Mouse (Mus musculus): ENCODE measurements around the gene Slco2a1. TPM values are rescaled to one million over a fixed set of nuclear protein-coding genes. Genes with fewer than 3 reads are reported as not detected.

The Slco2a1 gene
- polyA plus RNA-seq, 1 experiment, result 0.12 TPM

GRCm38 (mm10) chr9:103110727-103111501 is 122.4 kb downstream of the Slco2a1 start:
- Histone ChIP-seq H3K4me3 (peak overlapping the region; percentile 19), H3K27me3 (ENCODE audit: control insufficient read depth, insufficient read depth, insufficient read length) (peaks cover 11% of the 10 kb centered on the region), H3K4me2 (ENCODE audit: low read depth) (peak overlapping the region; percentile 80), H3K79me2 (ENCODE audit: control insufficient read depth, insufficient read depth) (no peaks in the 10 kb centered on the region), H3K36me3 (ENCODE audit: control insufficient read depth, insufficient read depth) (no peaks in the 10 kb centered on the region), H3ac (ENCODE audit: control insufficient read depth, insufficient read length) (peak overlapping the region; percentile 69)
- TF ChIP-seq POLR2AphosphoS2 (IDR thresholded peaks at IDR 0.05; ENCODE audit: insufficient read length, low read depth), result no peak
- no peak for TF ChIP-seq TCF12 (IDR thresholded peaks at IDR 0.05; ENCODE audit: insufficient read depth, poor library complexity, severe bottlenecking)
- TF ChIP-seq MYOG (IDR thresholded peaks at IDR 0.05; ENCODE audit: control insufficient read depth in 1 of 3, insufficient read depth in 1 of 3, insufficient read length in 2 of 3, low read depth in 2 of 3), result no peak
- no peak for TF ChIP-seq TCF3 (IDR thresholded peaks at IDR 0.05; ENCODE audit: insufficient read length, low read depth)
- no peak for TF ChIP-seq SRF (IDR thresholded peaks at IDR 0.05; ENCODE audit: control insufficient read depth, insufficient read length, low read depth)
- no peak for TF ChIP-seq MYOD1 (IDR thresholded peaks at IDR 0.05; ENCODE audit: control insufficient read depth in 1 of 3, insufficient read length in 2 of 3, low read depth in 2 of 3)
- TF ChIP-seq USF1 (IDR thresholded peaks at IDR 0.05; ENCODE audit: low read depth), result no peak
- no peak for TF ChIP-seq CEBPB (IDR thresholded peaks at IDR 0.05; ENCODE audit: insufficient read depth, poor library complexity, severe bottlenecking)
- no peak for TF ChIP-seq REST (IDR thresholded peaks at IDR 0.05; ENCODE audit: insufficient read depth, insufficient read length)
- TF ChIP-seq E2F4 (IDR thresholded peaks at IDR 0.05; ENCODE audit: insufficient read depth), result no peak
- no peak for TF ChIP-seq POLR2A (IDR thresholded peaks at IDR 0.05; ENCODE audit: insufficient read length, low read depth)
- no peak for TF ChIP-seq MAX (IDR thresholded peaks at IDR 0.05; ENCODE audit: low read depth)

GRCm38 (mm10) chr9:103111621-103112470 is 123.3 kb downstream of the Slco2a1 start, which contains the start of gene Rab6b:
Rab6b (plus strand) TSS chr9:103111787.
- no peaks in the 10 kb centered on the region for H3K36me3 ChIP-seq (ENCODE audit: control insufficient read depth, insufficient read depth)
- no peak for TF ChIP-seq POLR2AphosphoS2 (IDR thresholded peaks at IDR 0.05; ENCODE audit: insufficient read length, low read depth)
- TF ChIP-seq CEBPB (IDR thresholded peaks at IDR 0.05; ENCODE audit: insufficient read depth, poor library complexity, severe bottlenecking), result no peak
- TF ChIP-seq E2F4 (IDR thresholded peaks at IDR 0.05; ENCODE audit: insufficient read depth), result no peak
- TF ChIP-seq POLR2A (IDR thresholded peaks at IDR 0.05; ENCODE audit: insufficient read length, low read depth), result peak; percentile 57
- no peak for TF ChIP-seq TCF3 (IDR thresholded peaks at IDR 0.05; ENCODE audit: insufficient read length, low read depth)
- TF ChIP-seq MYOD1 (IDR thresholded peaks at IDR 0.05; ENCODE audit: control insufficient read depth in 1 of 3, insufficient read length in 2 of 3, low read depth in 2 of 3), result peak in 1 of 3 experiments; percentile 23
- no peak for TF ChIP-seq SRF (IDR thresholded peaks at IDR 0.05; ENCODE audit: control insufficient read depth, insufficient read length, low read depth)
- peak in 1 of 3 experiments; percentile 4 for TF ChIP-seq MYOG (IDR thresholded peaks at IDR 0.05; ENCODE audit: control insufficient read depth in 1 of 3, insufficient read depth in 1 of 3, insufficient read length in 2 of 3, low read depth in 2 of 3)
- peaks cover 11% of the 10 kb centered on the region for H3K27me3 ChIP-seq (ENCODE audit: control insufficient read depth, insufficient read depth, insufficient read length)
- H3K4me3 ChIP-seq, result peak within 1 kb of the TSS; percentile 19
- peak within 1 kb of the TSS; percentile 69 for H3ac ChIP-seq (ENCODE audit: control insufficient read depth, insufficient read length)
- H3K4me2 ChIP-seq (ENCODE audit: low read depth), result peak within 1 kb of the TSS; percentile 80
- H3K79me2 ChIP-seq (ENCODE audit: control insufficient read depth, insufficient read depth), result no peaks in the 10 kb centered on the region

- TF ChIP-seq CEBPB (IDR thresholded peaks at IDR 0.05; ENCODE audit: insufficient read depth, poor library complexity, severe bottlenecking) (no peak), MAX (IDR thresholded peaks at IDR 0.05; ENCODE audit: low read depth) (no peak)
- Histone ChIP-seq H3K4me3 (peak overlapping the region; percentile 19), H3K79me2 (ENCODE audit: control insufficient read depth, insufficient read depth) (no peaks in the 10 kb centered on the region), H3K36me3 (ENCODE audit: control insufficient read depth, insufficient read depth) (no peaks in the 10 kb centered on the region), H3K4me2 (ENCODE audit: low read depth) (peak overlapping the region; percentile 80), H3K27me3 (ENCODE audit: control insufficient read depth, insufficient read depth, insufficient read length) (peaks cover 11% of the 10 kb centered on the region), H3ac (ENCODE audit: control insufficient read depth, insufficient read length) (peak overlapping the region; percentile 69)
Observed at GRCm38 (mm10) chr9:103112471-103113271, 124.2 kb downstream of the Slco2a1 start.

GRCm38 (mm10) chr9:103113351-103113750 is 124.8 kb downstream of the Slco2a1 start:
- no peaks in the 10 kb centered on the region for H3K79me2 ChIP-seq (ENCODE audit: control insufficient read depth, insufficient read depth)
- H3K36me3 ChIP-seq (ENCODE audit: control insufficient read depth, insufficient read depth), result no peaks in the 10 kb centered on the region
- peaks cover 11% of the 10 kb centered on the region for H3K27me3 ChIP-seq (ENCODE audit: control insufficient read depth, insufficient read depth, insufficient read length)
- H3ac ChIP-seq (ENCODE audit: control insufficient read depth, insufficient read length), result no peak overlapping the region
- no peak overlapping the region for H3K4me2 ChIP-seq (ENCODE audit: low read depth)
- TF ChIP-seq MAX (IDR thresholded peaks at IDR 0.05; ENCODE audit: low read depth) (no peak), MYOD1 (IDR thresholded peaks at IDR 0.05; ENCODE audit: control insufficient read depth in 1 of 3, insufficient read length in 2 of 3, low read depth in 2 of 3) (no peak), MYOG (IDR thresholded peaks at IDR 0.05; ENCODE audit: control insufficient read depth in 1 of 3, insufficient read depth in 1 of 3, insufficient read length in 2 of 3, low read depth in 2 of 3) (no peak), POLR2A (IDR thresholded peaks at IDR 0.05; ENCODE audit: insufficient read length, low read depth) (no peak), TCF12 (IDR thresholded peaks at IDR 0.05; ENCODE audit: insufficient read depth, poor library complexity, severe bottlenecking) (no peak), CEBPB (IDR thresholded peaks at IDR 0.05; ENCODE audit: insufficient read depth, poor library complexity, severe bottlenecking) (no peak), SRF (IDR thresholded peaks at IDR 0.05; ENCODE audit: control insufficient read depth, insufficient read length, low read depth) (no peak), TCF3 (IDR thresholded peaks at IDR 0.05; ENCODE audit: insufficient read length, low read depth) (no peak), E2F4 (IDR thresholded peaks at IDR 0.05; ENCODE audit: insufficient read depth) (no peak), REST (IDR thresholded peaks at IDR 0.05; ENCODE audit: insufficient read depth, insufficient read length) (no peak), USF1 (IDR thresholded peaks at IDR 0.05; ENCODE audit: low read depth) (no peak), POLR2AphosphoS2 (IDR thresholded peaks at IDR 0.05; ENCODE audit: insufficient read length, low read depth) (no peak)
- no peak overlapping the region for H3K4me3 ChIP-seq
